Mouse (Mus musculus) cerebellum, postnatal 25 days (tissue): ENCODE results near the gene Olfr1211.

Experiments
- DNase-seq, 2 experiments: peaks; one replicate each; pipeline ENCODE4 v3.0.0; 2021; ENCODE audit warnings: mixed read lengths in 2 of 2

Olfr1211 gene

GRCm38 (mm10) chr2:88938011-88938410 lies at the start of gene Olfr1211:
Gene Olfr1211 (minus strand): TSS chr2:88938111.
- no peak for DNase-seq

- no peak for DNase-seq
Observed at GRCm38 (mm10) chr2:88980181-88980580, 42.3 kb upstream of the Olfr1211 start, which contains the start of gene Gm13762. Gene Gm13762 (minus strand): TSS chr2:88980281.

GRCm38 (mm10) chr2:88953669-88954068 lies 15.8 kb upstream of the Olfr1211 start, which contains the start of gene Olfr1212:
Gene Olfr1212 (plus strand): TSS chr2:88953969.
- no peak for DNase-seq

- DNase-seq: no peak
Observed at GRCm38 (mm10) chr2:88915057-88915456, 22.9 kb downstream of the Olfr1211 start, which contains the start of gene Olfr1209. Gene Olfr1209 (minus strand): TSS chr2:88915157.

GRCm38 (mm10) chr2:88902211-88902610 lies 35.7 kb downstream of the Olfr1211 start, which contains the start of gene Olfr1208:
Gene Olfr1208 (minus strand): TSS chr2:88902311.
- DNase-seq: no peak
